Mouse (Mus musculus) ES-Bruce4 (cell line): Measurements from ENCODE around the gene Dnajb13. TPM values are rescaled to one million over a fixed set of nuclear protein-coding genes. Genes with fewer than 3 reads are reported as not detected.
"Not testable (repeated sequence)": the region's sequence is repeated elsewhere in the genome, so short reads cannot be mapped to it uniquely, and the experiment has no call there.

ENCODE experiments used
- H3K27ac ChIP-seq: 2 replicates; pipeline ENCODE4 v1.5.1; 2012; ENCODE audit warnings: low read length, inconsistent platforms; ENCODE audit not compliant: insufficient read depth
- H3K27me3 ChIP-seq: 2 replicates; pipeline ENCODE4 v1.6.1; 2012; ENCODE audit warnings: mild to moderate bottlenecking, low read length, inconsistent platforms; ENCODE audit not compliant: control insufficient read depth, poor library complexity, insufficient read depth, severe bottlenecking
- H3K36me3 ChIP-seq: 2 replicates; pipeline ENCODE4 v1.6.1; 2012; ENCODE audit warnings: inconsistent platforms, mild to moderate bottlenecking, low read length, moderate library complexity; ENCODE audit not compliant: control insufficient read depth, poor library complexity, insufficient read depth, severe bottlenecking
- H3K4me1 ChIP-seq: one replicate; pipeline ENCODE4 v1.8.1; 2011; ENCODE audit warnings: low read length; ENCODE audit not compliant: control insufficient read depth, insufficient read depth
- H3K4me3 ChIP-seq: 2 replicates; pipeline ENCODE4 v1.5.1; 2011; ENCODE audit warnings: low read depth, mild to moderate bottlenecking, low read length
- H3K9ac ChIP-seq: 2 replicates; pipeline ENCODE4 v1.6.1; 2012; ENCODE audit warnings: low read depth, mild to moderate bottlenecking, inconsistent platforms; ENCODE audit not compliant: poor library complexity, severe bottlenecking
- H3K9me3 ChIP-seq: replicated peaks from 2 replicates; pipeline ENCODE4 v1.6.1; 2012; ENCODE audit warnings: mild to moderate bottlenecking, low read length, inconsistent platforms; ENCODE audit not compliant: control insufficient read depth, poor library complexity, insufficient read depth, severe bottlenecking
- CTCF ChIP-seq: IDR thresholded peaks from one replicate; pipeline ENCODE4 v1.8.1; 2011; ENCODE audit warnings: low read depth, low read length
- EP300 ChIP-seq: IDR thresholded peaks from 2 replicates; pipeline ENCODE4 v1.6.1; 2011; ENCODE audit warnings: low read depth, low read length; ENCODE audit not compliant: insufficient read depth
- POLR2A ChIP-seq: IDR thresholded peaks from one replicate; pipeline ENCODE4 v1.8.1; 2011; ENCODE audit warnings: low read length; ENCODE audit not compliant: insufficient read depth
- polyA plus RNA-seq: library from polyadenylated mRNA; stranded (reverse); fragments of >200 nt; gene quantifications from 2 replicates; pipeline ENCODE4 v1.2.4, GENCODE M21; 2011; ENCODE audit warnings: low read depth; ENCODE audit not compliant: missing spikeins, insufficient read depth, insufficient read length

Gene Dnajb13
- polyA plus RNA-seq, 1 experiment = 0.39 TPM

GRCm38 (mm10) chr7:100492391-100493116 lies 22.2 kb downstream of the Dnajb13 start:
- TF ChIP-seq CTCF (no peak), POLR2A (no peak), EP300 (no peak)
- H3K4me3 ChIP-seq = peak overlapping the region; percentile 81
- peaks cover 2% of the 10 kb centered on the region for H3K4me1 ChIP-seq
- peak overlapping the region; percentile 27 for H3K9ac ChIP-seq
- H3K9me3 ChIP-seq = no peaks in the 10 kb centered on the region
- H3K27ac ChIP-seq = peak overlapping the region; percentile 4; the same call in 1 of the 2 replicates
- 0 out of 2 replicates have a peak, but pooled peaks cover 1% of the 10 kb centered on the region for H3K36me3 ChIP-seq
- no peaks in the 10 kb centered on the region for H3K27me3 ChIP-seq

GRCm38 (mm10) chr7:100488474-100489048 lies 26.2 kb downstream of the Dnajb13 start:
- no peaks in the 10 kb centered on the region for H3K36me3 ChIP-seq
- TF ChIP-seq EP300 = no peak
- no peak for TF ChIP-seq POLR2A
- TF ChIP-seq CTCF = no peak
- H3K9ac ChIP-seq = no peak overlapping the region
- H3K9me3 ChIP-seq = no peaks in the 10 kb centered on the region
- no peak overlapping the region for H3K27ac ChIP-seq
- H3K4me3 ChIP-seq = no peak overlapping the region
- no peaks in the 10 kb centered on the region for H3K27me3 ChIP-seq
- H3K4me1 ChIP-seq = no peaks in the 10 kb centered on the region

GRCm38 (mm10) chr7:100487301-100487700 lies 27.5 kb downstream of the Dnajb13 start:
- Histone ChIP-seq H3K36me3 (no peaks in the 10 kb centered on the region), H3K9ac (no peak overlapping the region), H3K27me3 (no peaks in the 10 kb centered on the region), H3K27ac (no peak overlapping the region), H3K4me1 (no peaks in the 10 kb centered on the region), H3K4me3 (no peak overlapping the region), H3K9me3 (no peaks in the 10 kb centered on the region)
- TF ChIP-seq POLR2A = no peak
- no peak for TF ChIP-seq EP300
- TF ChIP-seq CTCF = no peak

GRCm38 (mm10) chr7:100484493-100484892 lies 30.3 kb downstream of the Dnajb13 start:
- H3K9ac ChIP-seq = no peak overlapping the region
- H3K27ac ChIP-seq = no peak overlapping the region
- no peak for TF ChIP-seq EP300
- no peak for TF ChIP-seq CTCF
- TF ChIP-seq POLR2A = no peak

GRCm38 (mm10) chr7:100482046-100482445 lies 32.7 kb downstream of the Dnajb13 start:
- H3K27ac ChIP-seq, H3K4me3 ChIP-seq, H3K4me1 ChIP-seq, H3K36me3 ChIP-seq, H3K27me3 ChIP-seq, H3K9ac ChIP-seq, H3K9me3 ChIP-seq: not testable (repeated sequence)

More at GRCm38 (mm10) chr7:100484493-100484892, 30.3 kb downstream of the Dnajb13 start:
- Histone ChIP-seq H3K9me3 (no peaks in the 10 kb centered on the region), H3K4me1 (no peaks in the 10 kb centered on the region), H3K27me3 (no peaks in the 10 kb centered on the region), H3K4me3 (no peak overlapping the region), H3K36me3 (no peaks in the 10 kb centered on the region)

GRCm38 (mm10) chr7:100480175-100480574 lies 34.6 kb downstream of the Dnajb13 start:
- Histone ChIP-seq H3K9ac (no peak overlapping the region; the same call in 1 of the 2 replicates), H3K36me3 (no peaks in the 10 kb centered on the region), H3K27me3 (no peaks in the 10 kb centered on the region), H3K4me3 (peak overlapping the region; percentile 29), H3K4me1 (no peaks in the 10 kb centered on the region), H3K9me3 (no peaks in the 10 kb centered on the region), H3K27ac (no peak overlapping the region)
- TF ChIP-seq POLR2A = no peak
- TF ChIP-seq EP300 = no peak
- TF ChIP-seq CTCF = no peak
